Mouse (Mus musculus) MEL (cell line): ENCODE measurements around the gene Tmem184a. TPM values are rescaled to one million over a fixed set of nuclear protein-coding genes. Genes with fewer than 3 reads are reported as not detected.

Experiments used
- DNase-seq: peaks from one replicate; pipeline ENCODE4 v3.0.0; 2011; ENCODE audit warnings: low read depth, low spot score
- H3K27ac ChIP-seq: 2 replicates; pipeline ENCODE4 v1.5.1; 2012; ENCODE audit warnings: low read depth, mild to moderate bottlenecking, control low read depth, low read length, moderate library complexity; ENCODE audit not compliant: control insufficient read depth
- H3K27me3 ChIP-seq, 2 experiments: fragments of 150-350 bp in 1 of 2; sonication (generic) in 1 of 2; 2 replicates each; pipeline ENCODE4 v1.6.1; 2012; ENCODE audit warnings: low read length in 2 of 2, mild to moderate bottlenecking in 2 of 2, improper control_type of control experiment in 1 of 2, moderate library complexity in 1 of 2; ENCODE audit not compliant: insufficient read depth in 2 of 2, control insufficient read depth in 1 of 2
- H3K36me3 ChIP-seq, 2 experiments: 2 replicates each; pipeline ENCODE4 v1.6.1; 2012 to 2014; ENCODE audit warnings: low read length in 2 of 2, improper control_type of control experiment in 1 of 2, inconsistent platforms in 1 of 2, mild to moderate bottlenecking in 1 of 2; ENCODE audit not compliant: insufficient read depth in 2 of 2, control insufficient read depth in 1 of 2
- H3K4me1 ChIP-seq, 2 experiments: fragments of 150-350 bp in 1 of 2; sonication (generic) in 1 of 2; 2 replicates each; pipeline ENCODE4 v1.6.1; 2012; ENCODE audit warnings: low read length in 2 of 2, improper control_type of control experiment in 1 of 2, mild to moderate bottlenecking in 1 of 2; ENCODE audit not compliant: insufficient read depth in 2 of 2, control insufficient read depth in 1 of 2
- H3K4me3 ChIP-seq, 2 experiments: fragments of 150-350 bp in 1 of 2; sonication (generic) in 1 of 2; 2 replicates each; pipeline ENCODE4 v1.5.1; 2012; ENCODE audit warnings: low read depth in 2 of 2, low read length in 2 of 2, mild to moderate bottlenecking in 2 of 2, moderate library complexity in 2 of 2, control low read depth in 1 of 2, improper control_type of control experiment in 1 of 2; ENCODE audit not compliant: control insufficient read depth in 1 of 2, insufficient read depth in 1 of 2
- H3K79me2 ChIP-seq: 2 replicates; pipeline ENCODE4 v1.6.1; 2012; ENCODE audit warnings: mild to moderate bottlenecking, low read length, moderate library complexity; ENCODE audit not compliant: control insufficient read depth, poor library complexity, insufficient read depth
- H3K9ac ChIP-seq: 2 replicates; pipeline ENCODE4 v1.6.1; 2012; ENCODE audit warnings: low read depth, mild to moderate bottlenecking, control low read depth, low read length, moderate library complexity; ENCODE audit not compliant: control insufficient read depth, poor library complexity, severe bottlenecking
- H3K9me3 ChIP-seq: fragments of 150-350 bp; sonication (generic); replicated peaks from 2 replicates; pipeline ENCODE4 v1.6.1; 2012; ENCODE audit warnings: mild to moderate bottlenecking, low read length, improper control_type of control experiment, moderate library complexity; ENCODE audit not compliant: insufficient read depth
- BHLHE40 ChIP-seq: IDR thresholded peaks from 2 replicates; pipeline ENCODE4 v1.6.1; 2012; ENCODE audit warnings: low read depth, mild to moderate bottlenecking, inconsistent platforms, low read length, improper control_type of control experiment, borderline replicate concordance
- CHD1 ChIP-seq: IDR thresholded peaks from 2 replicates; pipeline ENCODE4 v1.6.1; 2012; ENCODE audit warnings: low read depth, mild to moderate bottlenecking, inconsistent platforms, low read length, improper control_type of control experiment
- CTCF ChIP-seq, 3 experiments: IDR thresholded peaks in 2 of 3; conservative IDR thresholded peaks in 1 of 3; 2 replicates each; pipeline ENCODE4 v1.5.1; 2011 to 2012; ENCODE audit warnings: low read length in 3 of 3, low read depth in 2 of 3, mild to moderate bottlenecking in 2 of 3, improper control_type of control experiment in 1 of 3, inconsistent platforms in 1 of 3, mixed read lengths in 1 of 3, moderate library complexity in 1 of 3; ENCODE audit not compliant: control insufficient read depth in 1 of 3, insufficient read depth in 1 of 3, poor library complexity in 1 of 3, severe bottlenecking in 1 of 3
- ELF1 ChIP-seq: IDR thresholded peaks from 2 replicates; pipeline ENCODE4 v1.6.1; 2014; ENCODE audit warnings: low read depth, mild to moderate bottlenecking, inconsistent platforms, low read length, improper control_type of control experiment, moderate library complexity
- EP300 ChIP-seq, 2 experiments: IDR thresholded peaks; 2 replicates each; pipeline ENCODE4 v1.6.1; 2011; ENCODE audit warnings: improper control_type of control experiment in 2 of 2, low read length in 2 of 2, low read depth in 1 of 2, mild to moderate bottlenecking in 1 of 2
- GATA1 ChIP-seq: IDR thresholded peaks from 2 replicates; pipeline ENCODE4 v1.6.1; 2011; ENCODE audit warnings: low read depth, low read length, improper control_type of control experiment
- KAT2A ChIP-seq: conservative IDR thresholded peaks from 2 replicates; pipeline ENCODE4 v1.6.1; 2012; ENCODE audit warnings: low read depth, low read length, improper control_type of control experiment, inconsistent platforms
- MAX ChIP-seq: IDR thresholded peaks from 2 replicates; pipeline ENCODE4 v1.6.1; 2011; ENCODE audit warnings: low read length, improper control_type of control experiment
- MAZ ChIP-seq: IDR thresholded peaks from 2 replicates; pipeline ENCODE4 v1.6.1; 2012; ENCODE audit warnings: low read depth, mild to moderate bottlenecking, inconsistent platforms, low read length, improper control_type of control experiment
- MXI1 ChIP-seq: IDR thresholded peaks from 2 replicates; pipeline ENCODE4 v1.6.1; 2011; ENCODE audit warnings: mild to moderate bottlenecking, low read depth, low read length, improper control_type of control experiment
- MYC ChIP-seq: IDR thresholded peaks from 2 replicates; pipeline ENCODE4 v1.6.1; 2011; ENCODE audit warnings: low read depth, mild to moderate bottlenecking, low read length, improper control_type of control experiment, moderate library complexity
- NELFE ChIP-seq: IDR thresholded peaks from 2 replicates; pipeline ENCODE4 v1.6.1; 2011; ENCODE audit warnings: low read depth, low read length, improper control_type of control experiment
- NRF1 ChIP-seq: IDR thresholded peaks from 2 replicates; pipeline ENCODE4 v1.6.1; 2014; ENCODE audit warnings: low read depth, mild to moderate bottlenecking, inconsistent platforms, low read length, improper control_type of control experiment, moderate library complexity; ENCODE audit not compliant: poor library complexity, insufficient read depth, severe bottlenecking
- POLR2A ChIP-seq, 2 experiments: IDR thresholded peaks; 2 replicates each; pipeline ENCODE4 v1.6.1; 2011 to 2012; ENCODE audit warnings: low read length in 2 of 2, mild to moderate bottlenecking in 2 of 2, control low read depth in 1 of 2, improper control_type of control experiment in 1 of 2, low read depth in 1 of 2, moderate library complexity in 1 of 2; ENCODE audit not compliant: control insufficient read depth in 1 of 2, insufficient read depth in 1 of 2, poor library complexity in 1 of 2
- POLR2AphosphoS2 ChIP-seq: IDR thresholded peaks from 2 replicates; pipeline ENCODE4 v1.6.1; 2011; ENCODE audit warnings: low read length, improper control_type of control experiment
- POLR2AphosphoS5 ChIP-seq: IDR thresholded peaks from 2 replicates; pipeline ENCODE4 v1.6.1; 2012; ENCODE audit warnings: low read depth, borderline replicate concordance, mild to moderate bottlenecking, inconsistent platforms, low read length, moderate library complexity, mixed read lengths
- RAD21 ChIP-seq: IDR thresholded peaks from 2 replicates; pipeline ENCODE4 v1.6.1; 2011; ENCODE audit warnings: mild to moderate bottlenecking, low read depth, low read length, improper control_type of control experiment
- SIN3A ChIP-seq: IDR thresholded peaks from 2 replicates; pipeline ENCODE4 v1.6.1; 2012; ENCODE audit warnings: low read length, improper control_type of control experiment, inconsistent platforms
- SMC3 ChIP-seq: IDR thresholded peaks from 2 replicates; pipeline ENCODE4 v1.6.1; 2011; ENCODE audit warnings: low read depth, low read length, improper control_type of control experiment
- TAL1 ChIP-seq: IDR thresholded peaks from 2 replicates; pipeline ENCODE4 v1.6.1; 2012; ENCODE audit warnings: mild to moderate bottlenecking, inconsistent platforms, low read length, moderate library complexity, mixed read lengths
- TBP ChIP-seq: IDR thresholded peaks from 2 replicates; pipeline ENCODE4 v1.8.0; 2011; ENCODE audit warnings: low read depth, low read length, improper control_type of control experiment
- TCF12 ChIP-seq: IDR thresholded peaks from 2 replicates; pipeline ENCODE4 v1.6.1; 2014; ENCODE audit warnings: low read depth, mild to moderate bottlenecking, inconsistent platforms, low read length, improper control_type of control experiment, moderate library complexity
- UBTF ChIP-seq: IDR thresholded peaks from 2 replicates; pipeline ENCODE4 v1.6.1; 2012; ENCODE audit warnings: low read depth, mild to moderate bottlenecking, inconsistent platforms, low read length, improper control_type of control experiment, moderate library complexity, borderline replicate concordance; ENCODE audit not compliant: insufficient read depth
- USF1 ChIP-seq: IDR thresholded peaks from 2 replicates; pipeline ENCODE4 v1.6.1; 2014; ENCODE audit warnings: low read depth, mild to moderate bottlenecking, inconsistent platforms, low read length, improper control_type of control experiment, moderate library complexity
- USF2 ChIP-seq, 2 experiments: IDR thresholded peaks; 2 replicates each; pipeline ENCODE4 v1.6.1; 2011 to 2012; ENCODE audit warnings: improper control_type of control experiment in 2 of 2, low read length in 2 of 2, borderline replicate concordance in 1 of 2, inconsistent platforms in 1 of 2, low read depth in 1 of 2, mild to moderate bottlenecking in 1 of 2; ENCODE audit not compliant: insufficient read depth in 1 of 2
- ZC3H11A ChIP-seq: IDR thresholded peaks from 2 replicates; pipeline ENCODE4 v1.6.1; 2012; ENCODE audit warnings: low read depth, mild to moderate bottlenecking, inconsistent platforms, low read length, improper control_type of control experiment
- ZKSCAN1 ChIP-seq: IDR thresholded peaks from 2 replicates; pipeline ENCODE4 v1.6.1; 2012; ENCODE audit warnings: low read depth, mild to moderate bottlenecking, inconsistent platforms, low read length, improper control_type of control experiment, moderate library complexity
- ZMIZ1 ChIP-seq: IDR thresholded peaks from 2 replicates; pipeline ENCODE4 v1.6.1; 2012; ENCODE audit warnings: low read depth, mild to moderate bottlenecking, inconsistent platforms, low read length, improper control_type of control experiment, moderate library complexity
- ZNF384 ChIP-seq: IDR thresholded peaks from 2 replicates; pipeline ENCODE4 v1.6.1; 2012; ENCODE audit warnings: low read depth, mild to moderate bottlenecking, inconsistent platforms, low read length, improper control_type of control experiment
- polyA plus RNA-seq, 2 experiments: library from polyadenylated mRNA; stranded (reverse) in 1 of 2; unstranded in 1 of 2; fragments of >175 nt in 1 of 2; fragments of >200 nt in 1 of 2; gene quantifications; 2 replicates each; pipeline versions ENCODE4 v1.2.1 to v1.2.4; 2012; ENCODE audit warnings: low replicate concordance in 2 of 2, low read depth in 1 of 2; ENCODE audit not compliant: insufficient read length in 2 of 2, insufficient read depth in 1 of 2, missing spikeins in 1 of 2
- total RNA-seq: library from RNA; depleted of rRNA; stranded (reverse); fragments of 300-350 nt; gene quantifications from 2 replicates; pipeline ENCODE4 v1.2.3, GENCODE M21; 2012

Gene Tmem184a
- total and polyA plus RNA-seq, 3 experiments = 0.10 to 0.27 TPM; not detected in 1

DNA sequence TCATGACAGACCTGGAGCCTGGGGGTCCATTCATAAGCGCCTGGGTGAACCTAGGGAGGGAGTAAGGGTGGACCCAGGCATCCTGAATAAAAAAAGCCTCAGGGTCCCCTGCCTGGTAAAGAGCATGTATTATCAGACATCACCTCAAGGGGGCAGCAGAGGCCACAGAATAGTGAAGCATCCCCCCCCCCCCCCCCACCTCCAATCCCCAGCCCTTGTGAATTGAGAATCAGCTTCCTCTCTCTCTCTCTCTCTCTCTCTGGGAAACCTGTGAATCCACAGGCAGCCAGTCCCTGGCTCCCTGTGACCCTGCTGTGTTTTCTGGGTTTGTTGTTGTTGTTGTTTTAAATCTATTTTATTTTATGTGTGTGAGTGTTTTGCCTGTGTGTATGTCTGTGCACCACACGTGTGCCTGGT lies 18.8 kb upstream of the Tmem184a start:
- TF ChIP-seq USF2 (IDR thresholded peaks at IDR 0.05; ENCODE audit: borderline replicate concordance in 1 of 2, insufficient read depth in 1 of 2, low read depth in 1 of 2, low read length in 2 of 2) = no peak
- TF ChIP-seq SIN3A = no peak
- peak; percentile 82 for TF ChIP-seq ZC3H11A
- TF ChIP-seq POLR2AphosphoS2 = no peak
- TF ChIP-seq TAL1 = no peak
- no peak for TF ChIP-seq BHLHE40
- TF ChIP-seq MAZ = peak; percentile 91
- TF ChIP-seq ZMIZ1 = no peak
- TF ChIP-seq USF1 = no peak
- 0 out of 4 replicates have a peak, but pooled peaks of 1 of the 2 experiments have one; percentile 9 for TF ChIP-seq EP300 (IDR thresholded peaks at IDR 0.05; ENCODE audit: low read depth in 1 of 2, low read length in 2 of 2)
- no peak for TF ChIP-seq TBP
- peak; percentile 85 for TF ChIP-seq RAD21
- peak; percentile 40; the same call in 1 of the 2 replicates for TF ChIP-seq ZNF384
- TF ChIP-seq CTCF (IDR thresholded peaks at IDR 0.05 in 2 of 3, conservative IDR thresholded peaks at IDR 0.05 in 1 of 3; ENCODE audit: control insufficient read depth in 1 of 3, insufficient read depth in 1 of 3, low read depth in 2 of 3, low read length in 3 of 3, poor library complexity in 1 of 3, severe bottlenecking in 1 of 3) = peak; percentile 32 to 80 (median 77); a peak in 5 of 6 replicates
- no peak for TF ChIP-seq KAT2A
- no peak for TF ChIP-seq GATA1
- peak; percentile 68 for TF ChIP-seq SMC3
- TF ChIP-seq POLR2A (IDR thresholded peaks at IDR 0.05; ENCODE audit: control insufficient read depth in 1 of 2, insufficient read depth in 1 of 2, low read depth in 1 of 2, low read length in 2 of 2, poor library complexity in 1 of 2) = no peak
- TF ChIP-seq MAX = 0 out of 2 replicates have a peak, but pooled peaks have one; percentile 32
- no peak for TF ChIP-seq CHD1
- TF ChIP-seq ELF1 = no peak
- 0 out of 2 replicates have a peak, but pooled peaks have one; percentile 22 for TF ChIP-seq MXI1
- TF ChIP-seq, all 39 proteins: peak for 9
- Histone ChIP-seq H3K27me3 (no peaks in the 10 kb centered on the region), H3K9me3 (no peaks in the 10 kb centered on the region), H3K79me2 (no peaks in the 10 kb centered on the region), H3K36me3 (no peaks in the 10 kb centered on the region), H3K4me1 (peaks cover 0 to 4% of the 10 kb centered on the region in 2 experiments; a peak in 1 of 4 replicates), H3K27ac (no peak overlapping the region), H3K9ac (no peak overlapping the region), H3K4me3 (no peak overlapping the region)
- peak; percentile 64 for DNase-seq

DNA sequence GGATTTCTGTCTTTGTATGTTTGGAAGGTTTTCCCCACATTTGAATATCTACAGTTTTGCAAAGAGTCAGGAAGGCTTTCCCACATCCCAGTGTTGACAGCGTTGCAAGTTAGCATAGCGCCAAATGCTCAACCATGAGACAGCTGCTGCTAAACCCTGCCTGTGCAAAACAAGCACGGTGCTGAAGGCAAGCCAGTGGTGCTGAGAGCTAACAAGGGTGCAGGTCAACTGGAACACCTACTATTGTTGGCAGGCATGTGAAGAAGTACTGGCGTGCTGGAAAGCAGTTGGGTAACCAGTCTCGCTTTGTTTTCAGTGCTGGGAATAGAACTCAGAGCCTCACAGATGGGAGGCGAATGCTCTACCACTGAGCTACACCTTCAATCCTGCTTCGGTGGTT lies 16.0 kb upstream of the Tmem184a start:
- TF ChIP-seq TAL1 (no peak), MYC (no peak), TCF12 (no peak), POLR2AphosphoS5 (no peak), GATA1 (no peak), NRF1 (no peak), NELFE (no peak), RAD21 (no peak), USF1 (no peak), BHLHE40 (no peak), UBTF (no peak), ZKSCAN1 (no peak), ZMIZ1 (no peak)
- H3K9me3 ChIP-seq = no peaks in the 10 kb centered on the region
- no peak overlapping the region for H3K4me3 ChIP-seq
- H3K4me1 ChIP-seq = peaks cover 0 to 14% of the 10 kb centered on the region in 2 experiments; a peak in 2 of 4 replicates
- peaks cover 0 to 12% of the 10 kb centered on the region in 2 experiments; a peak in 2 of 4 replicates for H3K36me3 ChIP-seq
- DNase-seq = no peak
- H3K27me3 ChIP-seq = no peaks in the 10 kb centered on the region
- H3K27ac ChIP-seq = no peak overlapping the region
- no peak overlapping the region for H3K9ac ChIP-seq
- no peaks in the 10 kb centered on the region for H3K79me2 ChIP-seq
